Mouse (Mus musculus) lung, postnatal 10 days (tissue): ENCODE data around the gene Rnf216.

Experiments used
- DNase-seq: peaks from one replicate; pipeline ENCODE4 v3.0.0; 2021

The Rnf216 gene

GRCm38 (mm10) chr5:143095256-143095655, 17.5 kb downstream of the Rnf216 start:
- no peak for DNase-seq

GRCm38 (mm10) chr5:143092891-143093290, 19.9 kb downstream of the Rnf216 start:
- DNase-seq, result no peak

- DNase-seq, result peak; percentile 37
These were observed 27.9 kb downstream of the Rnf216 start for GRCm38 (mm10) chr5:143084898-143085297.

GRCm38 (mm10) chr5:143079806-143080205, 33.0 kb downstream of the Rnf216 start:
- no peak for DNase-seq

GRCm38 (mm10) chr5:143076603-143077143, 36.1 kb downstream of the Rnf216 start:
- no peak for DNase-seq

GRCm38 (mm10) chr5:143075987-143076386, 36.8 kb downstream of the Rnf216 start:
- no peak for DNase-seq

GRCm38 (mm10) chr5:143069048-143069447, 43.7 kb downstream of the Rnf216 start:
- no peak for DNase-seq

- no peak for DNase-seq
These were observed 44.4 kb downstream of the Rnf216 start for GRCm38 (mm10) chr5:143068382-143068781.

- DNase-seq, result peak; percentile 79
These were observed 46.2 kb downstream of the Rnf216 start for GRCm38 (mm10) chr5:143066551-143066958.

GRCm38 (mm10) chr5:143066096-143066495, 46.7 kb downstream of the Rnf216 start:
- DNase-seq, result no peak

GRCm38 (mm10) chr5:143065230-143065629, 47.6 kb downstream of the Rnf216 start:
- no peak for DNase-seq

GRCm38 (mm10) chr5:143062251-143062650, 50.5 kb downstream of the Rnf216 start:
- DNase-seq, result no peak

- no peak for DNase-seq
These were observed 51.3 kb downstream of the Rnf216 start for GRCm38 (mm10) chr5:143061511-143061910.

- DNase-seq, result no peak
These were observed 51.9 kb downstream of the Rnf216 start for GRCm38 (mm10) chr5:143060774-143061385.

- DNase-seq, result no peak
These were observed 52.8 kb downstream of the Rnf216 start for GRCm38 (mm10) chr5:143059958-143060357.

- no peak for DNase-seq
These were observed 53.6 kb downstream of the Rnf216 start for GRCm38 (mm10) chr5:143059182-143059581.

GRCm38 (mm10) chr5:143058675-143059074, 54.1 kb downstream of the Rnf216 start:
- DNase-seq, result no peak

- DNase-seq, result peak; percentile 40
These were observed 54.6 kb downstream of the Rnf216 start for GRCm38 (mm10) chr5:143058208-143058607.

- DNase-seq, result no peak
These were observed 55.0 kb downstream of the Rnf216 start for GRCm38 (mm10) chr5:143057753-143058152.

- peak; percentile 78 for DNase-seq
These were observed 56.5 kb downstream of the Rnf216 start for GRCm38 (mm10) chr5:143056191-143056880.

GRCm38 (mm10) chr5:143055501-143056125, 57.2 kb downstream of the Rnf216 start:
- no peak for DNase-seq

- no peak for DNase-seq
These were observed 58.1 kb downstream of the Rnf216 start for GRCm38 (mm10) chr5:143054703-143055102.

- DNase-seq, result peak; percentile 63
These were observed 59.4 kb downstream of the Rnf216 start for GRCm38 (mm10) chr5:143053132-143053972.
